Mouse (Mus musculus) liver, embryonic 14.5 days (tissue): ENCODE results near the gene Krt28. TPM values are rescaled to one million over a fixed set of nuclear protein-coding genes. Genes with fewer than 3 reads are reported as not detected.

Experiments used
- ATAC-seq: fragments of 200-750 bp; cut with Nextera tagmentation; 2 replicates; pipeline ENCODE4 v1.8.0; 2017; ENCODE audit warnings: moderate number of reproducible peaks, mild to moderate bottlenecking, moderate library complexity; ENCODE audit not compliant: insufficient read depth
- DNase-seq, 3 experiments: peaks; one replicate each; pipeline ENCODE4 v3.0.0-alpha.2; 2012 to 2013; ENCODE audit warnings: low read depth in 3 of 3, low spot score in 3 of 3
- H3K27ac ChIP-seq: fragments of 300-500 bp; sonication (generic); 2 replicates; pipeline ENCODE4 v1.5.1; 2014; ENCODE audit warnings: moderate library complexity, mild to moderate bottlenecking, control low read depth, inconsistent platforms
- H3K27me3 ChIP-seq: fragments of 300-500 bp; sonication (generic); 2 replicates; pipeline ENCODE4 v1.6.1; 2014; ENCODE audit warnings: mild to moderate bottlenecking, low read length, moderate library complexity; ENCODE audit not compliant: control insufficient read depth, insufficient read depth
- H3K36me3 ChIP-seq: fragments of 300-500 bp; sonication (generic); replicated peaks from 2 replicates; pipeline ENCODE4 v1.6.1; 2014; ENCODE audit warnings: low read depth; ENCODE audit not compliant: control insufficient read depth, insufficient read depth
- H3K4me1 ChIP-seq, 2 experiments: fragments of 200-500 bp in 1 of 2; fragments of 300-500 bp in 1 of 2; sonication (generic) in 1 of 2; replicated peaks; 2 replicates each; pipeline ENCODE4 v1.6.1; 2012 to 2014; ENCODE audit warnings: antibody characterized with exemption in 1 of 2, inconsistent platforms in 1 of 2, low read length in 1 of 2; ENCODE audit not compliant: control insufficient read depth in 2 of 2, insufficient read depth in 2 of 2
- H3K4me2 ChIP-seq: fragments of 300-500 bp; sonication (generic); 2 replicates; pipeline ENCODE4 v1.6.1; 2014; ENCODE audit warnings: low read depth, mild to moderate bottlenecking, control low read depth, moderate library complexity
- H3K4me3 ChIP-seq, 2 experiments: fragments of 200-500 bp in 1 of 2; fragments of 300-500 bp in 1 of 2; sonication (generic) in 1 of 2; 2 replicates each; pipeline ENCODE4 v1.5.1; 2012 to 2014; ENCODE audit warnings: low read depth in 2 of 2, low read length in 2 of 2, mild to moderate bottlenecking in 2 of 2, control low read depth in 1 of 2, inconsistent platforms in 1 of 2, moderate library complexity in 1 of 2; ENCODE audit not compliant: insufficient read depth in 1 of 2
- H3K9ac ChIP-seq: fragments of 300-500 bp; sonication (generic); replicated peaks from 2 replicates; pipeline ENCODE4 v1.6.1; 2014; ENCODE audit warnings: mild to moderate bottlenecking, control low read depth, moderate library complexity
- H3K9me3 ChIP-seq: fragments of 300-500 bp; sonication (generic); 2 replicates; pipeline ENCODE4 v1.6.1; 2016; ENCODE audit warnings: low read length, mixed read lengths; ENCODE audit not compliant: control insufficient read depth
- CTCF ChIP-seq: IDR thresholded peaks from 2 replicates; pipeline ENCODE4 v1.5.1; 2016; ENCODE audit warnings: antibody characterized with exemption, low read depth, control low read depth
- EP300 ChIP-seq: IDR thresholded peaks from 2 replicates; pipeline ENCODE4 v1.6.1; 2016; ENCODE audit warnings: antibody characterized with exemption, low read depth
- WGBS: fragments of 180-500 bp; shearing (Covaris S2); extraction: QIAGEN DNeasy Blood & Tissue Kit; methylation state at CpG from one replicate; pipeline ENCODE4 v1.1.7; 2014; ENCODE audit not compliant: insufficient replicate concordance; 5-methylcytosine and 5-hydroxymethylcytosine counted together
- polyA plus RNA-seq, 2 experiments: library from polyadenylated mRNA; depleted of rRNA in 1 of 2; stranded (reverse) in 1 of 2; unstranded in 1 of 2; fragments of >200 nt; fragmentation: Nextera tagmentation in 1 of 2; extraction: Ambion mirVana in 1 of 2; gene quantifications; 2 replicates each; pipeline versions ENCODE4 v1.2.1 to v1.2.3; 2012 to 2014

Gene Krt28
- polyA plus RNA-seq (2012; rRNA removed) (0.02 TPM in 1 of 2 replicates, not detected in the other), polyA plus RNA-seq (2014; fragmentation: Nextera tagmentation; extraction: Ambion mirVana) (not detected in 2 replicates)

- TF ChIP-seq CTCF = no peak
- no peak for TF ChIP-seq EP300
- ATAC-seq (no peak), DNase-seq (no peak)
- WGBS = 62% methylated on average over 13 of the region's 13 CpGs
- Histone ChIP-seq H3K4me2 (no peak within 1 kb of the TSS), H3K27me3 (no peaks in the 10 kb centered on the region), H3K9ac (no peak within 1 kb of the TSS), H3K9me3 (no peaks in the 10 kb centered on the region), H3K27ac (no peak within 1 kb of the TSS), H3K4me1 (no peaks in the 10 kb centered on the region), H3K36me3 (no peaks in the 10 kb centered on the region), H3K4me3 (no peak within 1 kb of the TSS)
Observed at GRCm38 (mm10) chr11:99374803-99375202, at the start of gene Krt28. TSS of gene Krt28 (minus strand) at chr11:99374903.

GRCm38 (mm10) chr11:99422159-99422558 lies 47.5 kb upstream of the Krt28 start, which contains the start of gene Krt12:
TSS of gene Krt12 (minus strand) at chr11:99422259.
- no peak for ATAC-seq
- DNase-seq = no peak
- TF ChIP-seq CTCF (no peak), EP300 (no peak)
- H3K4me3 ChIP-seq = no peak within 1 kb of the TSS
- H3K9ac ChIP-seq = no peak within 1 kb of the TSS
- H3K4me2 ChIP-seq = no peak within 1 kb of the TSS
- no peaks in the 10 kb centered on the region for H3K36me3 ChIP-seq
- no peak within 1 kb of the TSS for H3K27ac ChIP-seq
- no peaks in the 10 kb centered on the region for H3K4me1 ChIP-seq
- H3K9me3 ChIP-seq = no peaks in the 10 kb centered on the region
- no peaks in the 10 kb centered on the region for H3K27me3 ChIP-seq
- WGBS = 67% methylated on average over 10 of the region's 10 CpGs

- no peak overlapping the region for H3K4me3 ChIP-seq
Observed at GRCm38 (mm10) chr11:99420586-99420985, 45.9 kb upstream of the Krt28 start.

GRCm38 (mm10) chr11:99417819-99418218 lies 43.1 kb upstream of the Krt28 start:
- Histone ChIP-seq H3K36me3 (no peaks in the 10 kb centered on the region), H3K27ac (no peak overlapping the region), H3K9me3 (no peaks in the 10 kb centered on the region), H3K4me2 (no peak overlapping the region), H3K4me1 (no peaks in the 10 kb centered on the region), H3K4me3 (no peak overlapping the region), H3K27me3 (no peaks in the 10 kb centered on the region), H3K9ac (no peak overlapping the region)
- ATAC-seq (no peak), DNase-seq (no peak)
- WGBS = 61% methylated on average over 16 of the region's 16 CpGs
- TF ChIP-seq CTCF (no peak), EP300 (no peak)

More at GRCm38 (mm10) chr11:99420586-99420985, 45.9 kb upstream of the Krt28 start:
- 24% methylated on average over 10 of the region's 10 CpGs for WGBS
- Histone ChIP-seq H3K36me3 (no peaks in the 10 kb centered on the region), H3K27me3 (no peaks in the 10 kb centered on the region), H3K27ac (no peak overlapping the region), H3K9ac (no peak overlapping the region), H3K9me3 (no peaks in the 10 kb centered on the region), H3K4me1 (no peaks in the 10 kb centered on the region), H3K4me2 (no peak overlapping the region)
- DNase-seq = no peak
- no peak for TF ChIP-seq EP300
- no peak for TF ChIP-seq CTCF
- no peak for ATAC-seq

GRCm38 (mm10) chr11:99416902-99417301 lies 42.2 kb upstream of the Krt28 start:
- ATAC-seq (no peak), DNase-seq (no peak)
- no peaks in the 10 kb centered on the region for H3K4me1 ChIP-seq
- H3K27me3 ChIP-seq = no peaks in the 10 kb centered on the region
- no peak overlapping the region for H3K27ac ChIP-seq
- 68% methylated on average over 13 of the region's 13 CpGs for WGBS
- no peak for TF ChIP-seq EP300
- no peak for TF ChIP-seq CTCF
- no peak overlapping the region for H3K9ac ChIP-seq
- no peaks in the 10 kb centered on the region for H3K36me3 ChIP-seq
- no peaks in the 10 kb centered on the region for H3K9me3 ChIP-seq
- no peak overlapping the region for H3K4me2 ChIP-seq
- H3K4me3 ChIP-seq = no peak overlapping the region
